Mouse (Mus musculus) layer of hippocampus, adult 2 months (tissue): ENCODE measurements around the gene H2-T23. TPM values are rescaled to one million over a fixed set of nuclear protein-coding genes. Genes with fewer than 3 reads are reported as not detected.

Experiments used
- DNase-seq, 2 experiments: peaks; one replicate each; pipeline ENCODE4 v3.0.0; 2022; ENCODE audit warnings: low spot score in 2 of 2
- H3K27ac ChIP-seq: fragments of 200-600 bp; 2 replicates; pipeline ENCODE4 v1.8.1; 2022
- H3K4me3 ChIP-seq: fragments of 200-600 bp; 2 replicates; pipeline ENCODE4 v1.8.1; 2022; ENCODE audit warnings: mild to moderate bottlenecking
- CTCF ChIP-seq: fragments of 200-600 bp; conservative IDR thresholded peaks from 2 replicates; pipeline ENCODE4 v1.8.1; 2022; ENCODE audit warnings: antibody characterized with exemption, mild to moderate bottlenecking, moderate library complexity
- total RNA-seq, 2 experiments: library from RNA; stranded (reverse); gene quantifications; 2 replicates each; pipeline ENCODE4 v1.2.3; 2021

The H2-T23 gene
- total RNA-seq, 2 experiments from 2014 or later = 5.2 to 6.0 TPM

GRCm38 (mm10) chr17:36028879-36029619 is 3.6 kb downstream of the H2-T23 start:
- no peak overlapping the region for H3K27ac ChIP-seq
- no peak for TF ChIP-seq CTCF

GRCm38 (mm10) chr17:36027663-36028062 is 5.0 kb downstream of the H2-T23 start:
- Histone ChIP-seq H3K27ac (no peak overlapping the region), H3K4me3 (no peak overlapping the region)
- no peak for TF ChIP-seq CTCF
- DNase-seq = no peak

More at GRCm38 (mm10) chr17:36028879-36029619, 3.6 kb downstream of the H2-T23 start:
- no peak for DNase-seq
- no peak overlapping the region for H3K4me3 ChIP-seq

DNA sequence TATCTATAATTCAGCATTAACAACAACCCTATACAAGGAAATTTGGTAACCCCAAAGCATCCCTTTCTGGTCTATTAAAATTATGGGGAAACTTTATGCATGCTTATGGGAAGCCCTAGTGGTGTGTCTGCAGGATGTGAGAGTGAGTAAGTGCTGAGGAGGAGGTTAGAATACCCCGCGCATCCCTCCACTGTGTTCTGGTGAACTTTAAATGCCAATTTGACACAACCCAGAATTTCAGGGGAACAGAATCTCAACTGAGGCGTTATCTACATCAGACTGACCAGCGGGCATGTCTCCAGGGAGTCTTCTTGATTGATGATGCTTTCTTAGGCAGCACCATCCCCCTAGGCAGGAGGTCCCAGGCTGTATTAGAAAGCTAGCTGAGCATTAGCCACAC is 6.8 kb downstream of the H2-T23 start:
- no peak overlapping the region for H3K27ac ChIP-seq
- no peak for DNase-seq
- no peak overlapping the region for H3K4me3 ChIP-seq
- no peak for TF ChIP-seq CTCF

DNA sequence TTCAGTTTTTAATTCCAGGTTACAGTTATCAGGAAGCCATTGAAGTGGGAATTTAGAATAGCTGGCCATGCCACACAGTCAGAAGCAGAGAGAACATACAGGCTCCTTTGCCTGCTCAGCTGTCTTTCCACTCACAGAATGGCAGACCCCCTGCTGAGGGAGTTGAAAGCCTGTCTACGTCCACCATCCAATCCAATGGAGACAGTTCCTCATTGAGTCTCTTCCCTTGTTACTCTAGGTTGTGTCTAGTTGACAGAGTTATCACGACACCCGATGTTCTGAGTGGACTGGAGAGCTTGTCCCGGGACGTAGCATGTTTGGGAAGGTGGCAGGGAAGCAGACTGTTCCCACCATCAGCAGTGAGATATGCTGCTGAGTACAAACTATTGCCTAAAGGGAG is 7.5 kb downstream of the H2-T23 start:
- H3K27ac ChIP-seq = 0 out of 2 replicates have a peak overlapping the region, but pooled peaks have one; percentile 7
- no peak overlapping the region for H3K4me3 ChIP-seq
- no peak for TF ChIP-seq CTCF
- no peak for DNase-seq

GRCm38 (mm10) chr17:36023710-36024654 is 8.7 kb downstream of the H2-T23 start:
- no peak for DNase-seq
- peak overlapping the region; percentile 36 for H3K27ac ChIP-seq
- TF ChIP-seq CTCF = no peak
- no peak overlapping the region for H3K4me3 ChIP-seq

DNA sequence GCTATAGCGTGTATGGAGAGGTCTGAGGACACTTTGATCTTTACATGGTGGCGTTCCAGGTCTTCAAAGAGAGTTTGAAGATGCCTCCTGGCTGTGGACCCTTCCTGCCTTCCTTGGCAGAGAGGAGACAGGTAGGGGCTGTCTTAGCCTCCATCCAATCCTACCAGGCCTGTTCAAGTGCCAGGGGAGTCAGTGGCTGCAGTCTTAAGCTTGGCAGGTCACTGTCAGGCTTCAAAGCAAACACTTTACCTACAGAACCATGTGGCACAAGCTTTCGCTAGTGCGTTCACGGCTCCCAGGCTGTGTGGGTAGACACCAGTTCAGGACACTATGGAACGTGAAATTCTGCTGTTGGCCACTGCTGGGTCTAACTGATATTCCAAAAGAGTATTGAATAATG is 9.7 kb downstream of the H2-T23 start:
- Histone ChIP-seq H3K27ac (peak overlapping the region; percentile 36; the same call in 1 of the 2 replicates), H3K4me3 (no peak overlapping the region)
- DNase-seq = no peak
- TF ChIP-seq CTCF = no peak

DNA sequence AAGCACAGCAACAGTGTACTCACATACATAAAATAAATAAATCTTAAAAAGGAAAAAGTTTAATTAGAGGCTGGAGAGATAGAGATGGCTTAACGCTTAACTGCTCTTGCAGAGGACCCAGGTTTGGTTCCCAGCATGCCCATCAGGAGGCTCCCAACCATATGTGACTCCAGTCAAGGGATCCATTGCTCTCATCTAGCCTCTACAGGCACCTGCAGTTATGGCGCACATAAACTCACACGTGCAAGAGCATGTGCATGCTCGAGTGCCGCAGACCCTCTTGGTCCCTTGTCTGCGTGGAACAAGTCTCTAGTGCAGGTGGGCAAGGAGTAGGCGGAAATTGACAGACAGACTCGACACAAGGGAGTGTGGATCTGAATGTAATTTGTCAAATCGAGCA is 10.6 kb downstream of the H2-T23 start:
- peak overlapping the region; percentile 80; the same call in 1 of the 2 replicates for H3K27ac ChIP-seq

DNA sequence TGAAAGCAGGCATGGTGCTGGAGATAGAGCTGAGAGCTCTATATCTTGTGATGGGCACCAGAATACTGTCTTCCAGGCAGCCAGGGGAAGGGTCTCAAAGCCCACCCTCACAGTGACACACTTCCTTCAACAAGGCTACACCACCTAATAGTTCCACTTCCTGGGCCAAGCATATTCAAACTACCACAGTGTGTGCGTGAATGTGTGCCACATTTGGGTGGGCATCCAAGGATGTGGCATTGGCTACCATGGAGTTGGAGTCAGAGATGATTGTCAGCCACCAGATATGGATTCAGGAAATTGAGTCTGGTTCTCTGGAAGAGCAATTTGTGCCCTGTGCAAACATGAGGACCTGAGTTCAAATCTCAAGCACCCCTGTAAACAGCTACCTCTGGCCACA is 11.3 kb downstream of the H2-T23 start:
- H3K4me3 ChIP-seq = no peak overlapping the region
- no peak for TF ChIP-seq CTCF
- H3K27ac ChIP-seq = peak overlapping the region; percentile 80; the same call in 1 of the 2 replicates
- DNase-seq = no peak

More for the DNA sequence above, 10.6 kb downstream of the H2-T23 start:
- no peak for DNase-seq
- no peak overlapping the region for H3K4me3 ChIP-seq
- TF ChIP-seq CTCF = peak; percentile 45; the same call in 1 of the 2 replicates

DNA sequence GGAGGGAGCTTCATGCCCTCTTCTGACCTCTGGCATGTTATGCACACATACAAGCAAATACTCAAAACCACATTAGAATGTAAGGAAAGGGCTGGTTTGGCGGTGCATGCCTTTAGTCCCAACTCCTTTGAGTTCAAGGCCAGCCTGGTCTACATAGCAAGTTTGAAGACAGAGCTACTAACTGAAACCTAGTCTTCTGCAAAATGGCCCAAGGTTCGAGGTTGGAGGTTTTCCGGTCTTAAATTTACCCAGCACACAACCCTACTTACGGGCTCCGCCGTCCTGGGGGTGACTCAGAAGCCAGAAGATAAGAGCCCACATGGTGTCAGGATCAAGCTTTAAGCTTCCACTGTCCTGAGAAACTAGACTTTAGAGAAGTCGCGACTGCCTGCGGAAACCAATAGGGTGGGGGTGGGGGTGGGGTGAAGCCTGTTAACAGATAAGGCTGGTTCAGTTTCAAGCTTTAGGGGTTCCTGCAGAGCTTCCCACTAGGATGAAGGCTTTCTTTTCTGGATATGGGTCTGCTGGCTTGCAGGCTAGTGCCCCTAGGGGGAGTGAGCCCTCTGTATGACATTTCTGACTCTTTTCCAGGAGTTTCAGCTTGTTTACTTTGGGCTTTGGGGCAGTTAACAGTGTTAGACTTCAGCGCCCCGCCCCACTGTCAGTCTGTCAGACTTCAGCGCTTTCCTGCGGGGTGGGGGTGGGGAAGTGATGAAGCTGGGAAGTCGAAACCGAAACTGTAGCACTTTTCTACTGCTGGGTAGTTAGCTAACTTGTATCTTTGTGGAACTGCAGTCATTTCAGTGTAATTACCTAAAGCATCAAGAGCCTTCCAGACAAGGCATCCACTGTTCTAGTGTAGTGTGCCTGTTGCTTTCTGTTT is 12.2 kb downstream of the H2-T23 start, which contains the start of gene H2-T24:
H2-T24 (minus strand) TSS at position 370 of the 883 bp plus-strand sequence.
- Histone ChIP-seq H3K4me3 (peak within 1 kb of the TSS; percentile 41), H3K27ac (peak within 1 kb of the TSS; percentile 80)
- peak; percentile 63 for TF ChIP-seq CTCF
- no peak for DNase-seq

- Histone ChIP-seq H3K4me3 (peak overlapping the region; percentile 41), H3K27ac (peak overlapping the region; percentile 80)
- no peak for TF ChIP-seq CTCF
- DNase-seq = no peak
Observed at GRCm38 (mm10) chr17:36019519-36019918, 13.1 kb downstream of the H2-T23 start.

DNA sequence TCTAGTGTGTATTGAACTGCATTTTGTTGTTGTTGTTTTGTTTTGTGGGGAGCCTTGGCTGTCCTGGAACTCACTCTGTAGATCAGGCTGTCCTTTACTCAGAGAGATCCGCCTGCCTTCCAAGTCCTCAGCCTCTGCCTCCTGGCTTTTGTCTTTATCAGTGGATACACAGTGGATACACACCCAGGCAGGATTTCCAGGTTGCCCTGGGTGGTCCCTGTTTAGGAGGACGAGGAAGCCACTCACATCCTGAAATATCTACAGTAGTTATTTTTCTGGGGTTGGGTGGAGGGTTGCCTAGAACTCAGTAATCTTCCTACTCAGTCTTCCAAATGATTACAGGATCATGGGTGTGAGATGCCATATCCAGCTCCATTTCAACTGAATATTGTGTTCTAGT is 13.7 kb downstream of the H2-T23 start:
- Histone ChIP-seq H3K4me3 (no peak overlapping the region), H3K27ac (peak overlapping the region; percentile 80; the same call in 1 of the 2 replicates)
- TF ChIP-seq CTCF = no peak
- DNase-seq = no peak

DNA sequence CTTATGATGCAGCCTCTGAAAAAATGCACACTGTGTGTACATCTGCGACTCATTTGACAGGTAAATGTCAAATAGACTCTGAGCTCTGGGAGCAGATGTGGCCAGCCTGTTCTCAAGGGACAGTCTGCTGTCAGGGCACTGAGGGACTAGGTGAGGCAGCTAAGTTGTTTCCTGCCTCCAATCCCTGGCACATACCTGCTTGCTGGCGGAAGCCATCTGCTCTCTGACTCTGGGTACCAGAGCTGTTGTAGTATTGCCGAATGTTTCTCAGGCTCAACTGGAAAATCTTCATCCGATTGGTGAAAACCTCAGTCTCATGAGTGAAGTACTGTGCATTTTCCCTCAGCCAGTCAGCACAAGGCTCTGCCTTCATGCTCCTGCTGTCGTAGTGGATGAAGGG is 15.6 kb downstream of the H2-T23 start:
- Histone ChIP-seq H3K27ac (0 out of 2 replicates have a peak overlapping the region, but pooled peaks have one; percentile 14), H3K4me3 (no peak overlapping the region)
- DNase-seq = no peak
- TF ChIP-seq CTCF = no peak
